Mouse (Mus musculus): ENCODE results near the gene Atg9b. TPM values are rescaled to one million over a fixed set of nuclear protein-coding genes. Genes with fewer than 3 reads are reported as not detected.
A peak's percentile ranks its signal among the peaks of the same experiment; 100 is the strongest.

Gene Atg9b
- total RNA-seq, 2 experiments from 2014 or later, result 0.45 to 0.83 TPM

DNA sequence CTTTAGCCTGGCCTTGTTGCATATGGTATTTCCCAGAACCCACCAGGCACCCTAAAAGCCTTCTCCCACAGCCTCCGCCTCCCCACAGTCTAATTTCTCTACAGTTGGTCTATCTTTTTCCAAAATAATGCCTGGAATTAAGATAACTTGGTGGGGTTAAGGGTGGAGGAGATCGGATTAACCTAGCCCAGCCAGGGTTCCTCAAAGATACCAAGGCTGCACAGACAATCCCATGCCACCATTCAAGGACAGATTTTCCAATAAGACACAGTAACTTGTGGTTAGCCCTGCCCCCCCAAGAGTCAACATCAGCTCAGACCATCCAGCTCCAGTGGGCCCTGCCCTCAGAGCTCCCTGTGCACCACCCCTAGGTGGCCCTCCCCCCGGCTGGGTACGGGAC lies 11.4 kb downstream of the Atg9b start:
- DNase-seq, result no peak

DNA sequence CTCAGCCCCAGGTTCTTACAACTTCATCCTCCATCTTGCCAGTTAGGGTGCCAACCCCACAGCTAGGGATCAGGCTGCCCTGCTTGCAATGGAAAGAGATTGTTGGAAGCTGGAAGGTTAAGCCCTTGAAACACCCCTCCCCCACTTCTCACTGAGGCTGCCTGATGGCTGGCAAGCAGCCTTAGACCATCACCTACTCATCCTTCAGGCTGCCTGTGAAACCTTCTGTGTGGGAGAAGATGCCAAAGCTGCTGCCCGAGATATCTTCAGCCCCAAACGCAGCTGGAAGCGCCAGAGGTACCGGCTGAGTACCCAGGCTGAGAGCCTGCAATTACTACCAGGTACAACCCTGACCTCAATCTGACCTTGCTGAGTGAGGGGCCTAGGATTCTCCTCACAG lies 12.4 kb downstream of the Atg9b start:
- no peak for DNase-seq

GRCm38 (mm10) chr5:24378700-24379099 lies 13.2 kb downstream of the Atg9b start:
- no peak for DNase-seq

DNA sequence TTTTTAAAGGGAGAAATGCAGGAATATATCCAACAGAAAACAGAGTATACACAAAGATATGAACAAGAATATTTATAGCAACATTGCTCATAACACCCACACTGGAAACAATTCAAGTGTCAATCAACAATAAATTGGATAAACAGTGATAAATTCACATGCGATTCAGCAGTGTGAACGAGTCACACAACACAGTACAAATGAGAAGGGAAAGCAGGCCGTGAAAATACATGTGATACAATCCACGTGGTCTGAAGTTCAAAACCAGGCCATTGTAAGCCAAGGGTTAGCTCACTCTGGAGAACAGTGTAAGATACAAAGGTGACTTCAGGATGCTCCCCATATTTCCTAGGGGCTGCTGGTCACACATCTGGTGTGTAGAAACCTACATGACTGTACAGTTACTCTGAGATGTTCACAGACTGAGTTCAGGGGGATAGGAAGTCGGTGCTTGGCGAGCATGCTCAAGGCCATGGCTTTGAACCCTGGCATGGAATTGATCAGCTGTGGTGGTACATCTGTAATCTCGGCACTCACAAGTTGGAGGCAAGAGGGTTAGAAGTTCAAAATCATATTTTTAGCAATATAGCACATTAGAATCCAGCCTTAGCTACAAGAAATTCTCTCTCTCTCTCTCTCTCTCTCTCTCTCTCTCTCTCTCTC lies 17.1 kb downstream of the Atg9b start:
- DNase-seq, result no peak

- DNase-seq, result peak; percentile 49
Measured at GRCm38 (mm10) chr5:24374216-24374615, 17.7 kb downstream of the Atg9b start.

GRCm38 (mm10) chr5:24373807-24374206 lies 18.1 kb downstream of the Atg9b start:
- DNase-seq, result no peak

DNA sequence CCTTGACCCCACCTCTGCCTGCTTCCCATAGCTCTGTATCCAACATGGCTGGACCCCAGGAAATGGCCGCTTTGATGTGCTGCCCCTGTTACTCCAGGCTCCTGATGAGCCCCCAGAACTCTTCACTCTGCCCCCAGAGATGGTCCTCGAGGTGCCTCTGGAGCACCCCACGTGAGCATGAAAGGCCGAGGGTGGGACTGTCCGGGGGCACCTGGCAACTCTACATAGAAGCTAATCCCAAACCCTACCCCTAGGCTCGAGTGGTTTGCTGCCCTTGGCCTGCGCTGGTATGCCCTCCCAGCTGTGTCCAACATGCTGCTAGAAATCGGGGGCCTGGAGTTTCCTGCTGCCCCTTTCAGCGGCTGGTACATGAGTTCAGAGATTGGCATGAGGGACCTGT lies 22.2 kb downstream of the Atg9b start:
- DNase-seq, result no peak

- no peak for DNase-seq
Measured at GRCm38 (mm10) chr5:24366426-24366825, 25.5 kb downstream of the Atg9b start.

- peak; percentile 46 for DNase-seq
Measured at GRCm38 (mm10) chr5:24365528-24365927, 26.4 kb downstream of the Atg9b start.

DNA sequence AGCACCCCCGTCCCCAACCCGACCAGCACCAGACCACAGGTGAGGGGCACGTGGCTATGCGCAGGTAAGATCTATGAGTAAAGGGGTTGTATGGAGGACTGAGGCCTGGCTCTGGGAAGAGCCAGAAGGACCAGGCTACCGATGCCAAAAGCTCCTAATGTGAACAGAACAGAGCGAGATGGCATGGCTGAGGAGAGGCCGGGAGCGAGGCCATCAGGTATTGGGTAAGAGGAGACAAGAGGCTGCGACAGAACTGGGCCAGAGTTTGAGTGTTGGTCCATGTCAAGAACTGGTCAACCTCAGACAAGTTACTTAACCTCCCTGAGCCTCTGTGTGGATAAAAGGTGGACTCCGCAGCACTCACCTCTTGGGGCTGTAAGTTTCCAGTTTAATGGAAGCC lies 27.0 kb downstream of the Atg9b start:
- no peak for DNase-seq

DNA sequence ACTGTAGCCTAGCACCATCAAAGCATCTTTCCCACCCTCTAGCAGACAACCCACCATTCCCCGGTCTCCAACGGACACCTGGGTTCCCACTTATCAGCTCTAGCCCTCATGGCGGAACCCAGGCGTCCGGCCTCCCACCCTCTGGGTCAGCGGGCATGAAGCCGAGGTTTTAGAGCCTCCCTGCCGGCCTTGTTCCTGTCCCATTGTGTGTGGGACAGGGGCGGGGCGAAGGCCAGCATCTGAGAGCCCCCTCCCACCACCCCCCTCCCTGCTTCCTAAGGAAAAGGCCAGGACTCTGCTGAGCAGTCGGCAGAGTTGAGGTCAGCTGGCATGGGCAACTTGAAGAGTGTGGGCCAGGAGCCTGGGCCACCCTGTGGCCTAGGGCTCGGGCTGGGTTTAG lies 27.4 kb downstream of the Atg9b start, which contains the start of gene Nos3:
TSS of gene Nos3 (plus strand) at position 303 of the 400 bp plus-strand sequence.
- DNase-seq, result peak; percentile 77

DNA sequence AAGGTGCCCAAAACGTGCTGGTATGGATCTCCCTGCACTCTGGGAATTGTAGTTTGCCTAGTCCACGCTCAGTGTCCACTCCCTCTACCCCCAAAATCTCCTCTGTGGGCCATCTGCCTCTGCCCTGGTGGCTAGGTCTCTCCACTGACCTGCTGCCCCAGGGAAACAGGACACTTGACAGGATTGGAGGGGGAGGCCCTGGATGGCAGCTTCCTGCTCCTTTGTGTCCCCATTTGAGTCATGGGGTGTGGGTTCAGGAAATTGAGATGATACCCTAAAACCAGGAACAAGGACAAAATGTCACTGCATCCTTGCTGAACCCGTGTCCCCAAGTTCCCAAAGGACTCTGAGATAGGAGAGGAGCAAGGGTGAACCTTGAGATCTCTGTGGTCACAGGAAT lies 27.9 kb downstream of the Atg9b start:
- DNase-seq, result no peak

GRCm38 (mm10) chr5:24363467-24363866 lies 28.5 kb downstream of the Atg9b start:
- no peak for DNase-seq

DNA sequence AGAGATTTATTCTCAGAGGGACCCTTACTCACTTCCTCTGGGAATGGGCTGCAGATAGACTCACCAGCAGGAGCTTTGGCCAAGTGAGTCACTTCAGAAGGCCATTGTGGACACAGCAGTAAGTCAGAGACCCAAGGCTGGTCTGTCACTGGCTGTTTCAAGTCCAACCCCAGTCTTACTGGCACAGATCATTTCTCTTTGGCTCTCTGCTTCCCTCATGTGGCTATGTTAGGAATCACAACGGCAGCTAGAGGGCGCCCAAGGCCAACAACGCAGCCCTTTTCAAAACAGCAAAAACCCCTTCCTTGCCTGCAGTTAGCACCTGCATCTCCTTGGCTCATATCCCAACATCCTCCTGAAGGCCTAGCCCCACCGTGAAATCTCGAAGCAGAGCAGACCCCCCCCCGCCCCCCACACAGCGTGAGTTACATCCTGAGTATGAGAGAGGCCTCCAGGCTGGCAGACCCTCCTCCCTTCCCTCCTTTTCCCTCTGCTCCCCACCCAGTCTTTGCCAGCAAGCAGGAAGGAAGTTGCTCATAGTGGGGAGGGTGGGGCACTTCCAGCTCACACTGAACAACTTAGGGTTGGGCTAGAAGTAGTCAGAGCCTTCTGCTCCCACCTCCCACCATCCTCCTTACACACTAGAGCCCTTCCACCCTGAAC lies 31.0 kb downstream of the Atg9b start:
- DNase-seq, result peak; percentile 92

DNA sequence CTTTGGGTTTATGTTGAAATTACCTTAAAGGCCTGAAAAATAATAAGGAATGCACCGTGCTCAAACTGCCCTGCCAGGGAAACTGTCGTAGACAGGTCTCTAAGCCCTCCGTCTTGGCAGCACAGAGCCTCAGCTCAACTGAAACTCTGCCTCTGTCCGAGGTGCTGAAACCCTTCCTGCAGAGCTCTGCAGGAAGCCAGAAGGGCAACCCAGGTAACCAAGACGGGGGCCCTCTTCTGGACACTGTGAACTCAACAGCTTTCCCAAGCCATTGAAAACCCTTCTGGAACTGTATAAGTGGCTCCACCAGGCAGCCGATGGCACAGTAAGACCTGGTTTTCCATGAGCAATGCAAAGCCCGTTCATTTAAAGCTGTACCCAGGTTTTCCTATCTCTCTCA lies 34.5 kb downstream of the Atg9b start:
- peak; percentile 89 for DNase-seq

- no peak for DNase-seq
Measured at GRCm38 (mm10) chr5:24356764-24357163, 35.2 kb downstream of the Atg9b start.

DNA sequence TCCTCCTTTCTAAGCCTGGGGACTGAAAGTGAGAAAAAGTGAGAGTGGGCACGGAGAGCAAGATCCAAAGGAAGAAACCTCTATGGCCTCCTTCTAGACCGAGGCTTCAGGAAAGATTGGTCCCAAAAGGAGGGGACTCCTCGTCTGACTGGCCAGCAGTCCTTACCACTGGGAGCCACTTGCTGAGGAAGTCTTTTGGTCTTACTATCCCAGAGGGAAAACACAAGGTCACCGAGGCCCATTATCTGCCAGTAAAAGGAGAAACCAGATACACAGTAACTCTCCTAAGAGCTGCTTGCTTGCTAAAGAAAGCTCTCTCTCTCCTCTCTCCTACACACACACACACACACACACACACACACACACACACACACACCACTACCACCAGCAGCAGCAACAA lies 38.6 kb downstream of the Atg9b start:
- no peak for DNase-seq

DNA sequence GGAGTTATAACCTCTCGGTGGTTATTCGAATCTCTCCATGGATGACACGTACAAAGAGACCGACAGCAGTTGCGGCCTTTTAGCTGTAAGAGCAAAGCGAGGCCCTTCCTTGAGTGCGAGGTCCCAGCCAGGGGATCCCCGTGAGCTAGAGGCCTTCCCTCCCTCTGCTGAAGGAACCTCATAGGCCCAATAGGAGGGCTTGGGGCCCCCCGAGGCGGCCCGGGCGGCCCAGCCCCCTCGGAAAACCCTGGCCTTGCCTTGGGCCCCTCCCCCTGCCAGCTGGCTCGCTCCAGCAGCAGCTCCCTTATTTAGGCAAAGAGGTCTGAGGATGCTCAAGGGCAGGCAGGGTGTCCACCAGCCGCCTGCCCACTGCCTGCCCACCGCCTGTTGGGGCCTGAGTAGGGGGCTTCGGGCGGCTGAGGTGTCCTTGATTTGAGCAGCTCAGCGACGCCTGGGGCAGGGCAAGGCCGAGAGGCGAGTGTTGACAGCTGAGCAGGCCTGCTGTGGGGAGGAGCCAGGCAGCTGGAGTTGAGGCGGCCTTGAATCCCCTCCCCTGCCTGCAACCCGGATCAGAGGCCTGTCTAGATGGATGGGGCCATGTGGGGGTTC lies 39.6 kb downstream of the Atg9b start:
- peak; percentile 88 for DNase-seq

- DNase-seq, result peak; percentile 93
Measured at GRCm38 (mm10) chr5:24351701-24352171, 40.2 kb downstream of the Atg9b start.

- DNase-seq, result peak; percentile 38
Measured at GRCm38 (mm10) chr5:24351278-24351677, 40.7 kb downstream of the Atg9b start, which contains the start of gene Kcnh2. Gene Kcnh2, minus strand, starts transcription at chr5:24351604.

DNA sequence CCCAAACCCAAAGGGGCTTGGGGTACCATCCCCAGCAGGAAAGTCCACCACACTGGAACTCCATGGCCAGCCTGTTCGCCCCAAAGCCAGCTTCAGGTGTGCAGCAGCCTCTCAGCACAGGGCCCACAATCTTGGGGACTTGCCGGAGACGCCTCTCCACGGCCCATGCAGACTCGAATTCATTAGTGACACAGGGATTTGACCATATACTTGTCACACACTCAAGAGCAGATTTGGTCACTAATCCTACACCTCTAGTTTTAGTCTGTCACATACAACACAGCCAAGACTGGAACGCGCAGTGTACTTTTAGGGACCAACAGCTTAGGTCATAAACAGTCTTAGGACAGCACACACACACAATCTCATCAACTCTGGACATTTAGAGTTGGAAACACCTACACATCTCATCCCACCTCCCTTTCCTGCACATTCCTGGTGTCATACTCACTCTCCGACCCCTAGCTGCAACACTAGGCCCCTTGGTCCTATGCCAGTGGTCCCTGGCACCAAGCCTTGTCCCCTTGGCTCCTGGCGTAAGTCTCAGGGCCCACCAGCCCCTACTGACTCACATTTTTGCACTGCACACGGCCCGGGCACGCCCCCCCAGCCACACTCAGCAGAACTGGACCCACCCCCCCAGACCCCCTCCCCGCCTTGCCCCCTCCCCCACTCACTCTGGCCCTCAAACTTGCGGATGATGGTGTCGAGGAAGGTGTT lies 41.3 kb downstream of the Atg9b start:
- peak; percentile 76 for DNase-seq

GRCm38 (mm10) chr5:24350073-24350472 lies 41.9 kb downstream of the Atg9b start:
- DNase-seq, result peak; percentile 35

DNA sequence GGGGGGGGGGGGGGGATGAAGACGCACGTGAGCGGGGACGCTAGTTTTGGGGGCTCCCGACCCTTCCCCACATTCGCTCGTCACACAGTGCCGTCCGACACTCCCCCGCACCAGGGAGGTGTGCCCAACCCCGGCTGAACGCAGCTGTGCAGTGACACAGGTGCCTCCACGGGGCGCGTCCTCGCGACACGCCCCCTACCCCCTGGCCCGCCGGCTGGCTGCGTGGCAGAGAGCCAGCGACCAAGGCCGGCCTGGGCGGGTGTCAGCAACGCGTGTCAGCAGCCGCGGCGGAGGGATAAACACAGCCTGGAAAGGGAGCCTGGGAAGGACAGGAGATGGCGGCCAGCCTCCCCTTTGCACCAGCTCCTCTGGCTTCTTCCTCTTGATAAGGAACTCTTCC lies 43.4 kb downstream of the Atg9b start:
- DNase-seq, result peak; percentile 80
